Mouse (Mus musculus): ENCODE measurements around the gene Cttnbp2. TPM values are rescaled to one million over a fixed set of nuclear protein-coding genes. Genes with fewer than 3 reads are reported as not detected.

Gene Cttnbp2
- total RNA-seq (2023), result not detected

DNA sequence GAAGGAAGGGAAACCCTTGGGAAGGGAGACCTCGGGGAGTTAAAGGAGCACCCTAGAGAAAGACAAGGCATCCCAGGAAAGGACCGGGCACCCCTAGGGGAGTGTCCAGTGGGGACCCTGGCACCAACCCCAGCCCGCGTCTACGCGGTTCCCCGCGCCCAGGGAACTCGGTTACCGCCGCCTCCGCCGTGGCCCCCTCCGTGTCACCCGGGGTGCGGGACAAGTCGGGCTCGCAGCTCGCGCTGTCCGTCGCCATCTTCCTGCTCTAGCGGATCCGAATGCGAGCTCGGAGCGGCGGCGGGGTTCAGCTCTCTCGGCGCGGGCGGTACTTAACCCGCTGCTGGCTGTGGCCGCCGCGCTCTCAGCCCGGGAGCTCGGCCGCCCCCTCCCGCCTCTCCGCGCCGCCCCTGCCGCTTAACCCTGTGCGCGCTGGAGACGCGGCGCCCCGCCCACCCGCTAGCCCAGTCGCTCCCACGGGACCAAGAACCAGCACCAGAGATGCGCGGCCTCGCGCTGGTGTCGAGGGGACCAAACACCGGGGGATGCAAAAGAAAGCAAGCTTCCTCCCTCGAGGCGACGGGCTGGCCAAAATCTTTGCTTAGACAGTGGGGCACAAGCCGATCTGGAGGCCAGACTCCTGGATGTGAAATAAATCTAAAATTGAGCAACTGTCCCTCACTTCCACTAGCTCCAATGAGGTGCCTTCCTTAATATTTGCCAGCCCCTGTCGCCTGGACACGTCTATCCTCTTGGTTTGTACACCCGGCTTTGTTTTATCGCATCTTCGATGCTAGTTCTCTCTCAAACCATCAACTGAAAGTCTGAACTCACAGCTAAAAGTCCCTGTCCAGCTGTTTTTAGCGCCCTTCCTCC is at the start of gene Cttnbp2:
Gene Cttnbp2 (minus strand): TSS at position 364 of the 873 bp plus-strand sequence.

All from neutrophil, adult 83 days (primary cell).